Mouse (Mus musculus): ENCODE measurements around the gene Ppp1cb. TPM values are rescaled to one million over a fixed set of nuclear protein-coding genes. Genes with fewer than 3 reads are reported as not detected.

Ppp1cb gene
- polyA plus RNA-seq, 1 experiment = 285 TPM

DNA sequence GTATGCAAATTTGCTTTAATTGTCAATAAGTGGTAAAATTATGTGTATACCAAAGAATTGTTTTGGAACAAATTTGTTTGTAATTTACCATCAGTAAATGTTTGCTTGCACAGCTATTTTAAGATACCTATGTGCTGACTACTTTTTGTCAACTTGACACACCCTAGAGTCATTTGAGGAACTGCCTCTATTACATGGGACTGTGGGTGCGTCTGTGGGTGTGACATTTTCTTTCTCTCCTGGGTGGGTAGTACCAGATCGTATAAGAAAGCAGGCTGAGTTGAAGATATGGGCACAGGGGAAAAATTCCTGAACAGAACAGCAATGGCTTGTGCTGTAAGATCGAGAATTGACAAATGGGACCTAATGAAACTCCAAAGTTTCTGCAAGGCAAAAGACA is 23.0 kb upstream of the Ppp1cb start:
- H3K4me1 ChIP-seq (ENCODE audit: control insufficient read depth, insufficient read depth, low read length) = peaks cover 5% of the 10 kb centered on the region; the same call in 1 of the 2 replicates
- 51% methylated on average over 3 of the region's 3 CpGs for WGBS
- no peak overlapping the region for H3K4me3 ChIP-seq (replicated peaks; ENCODE audit: control insufficient read depth, low read depth, low read length)
- H3K27ac ChIP-seq (ENCODE audit: control insufficient read depth, insufficient read depth, low read depth, low read length, poor library complexity) = no peak overlapping the region
- TF ChIP-seq CTCF (IDR thresholded peaks at IDR 0.05; ENCODE audit: control insufficient read depth, insufficient read depth, low read length) (no peak), POLR2A (IDR thresholded peaks at IDR 0.05; ENCODE audit: borderline replicate concordance, control insufficient read depth, low read depth, low read length) (no peak)

GRCm38 (mm10) chr5:32437901-32438563 is 20.6 kb upstream of the Ppp1cb start:
- TF ChIP-seq POLR2A (IDR thresholded peaks at IDR 0.05; ENCODE audit: borderline replicate concordance, control insufficient read depth, low read depth, low read length) = no peak
- TF ChIP-seq CTCF (IDR thresholded peaks at IDR 0.05; ENCODE audit: control insufficient read depth, insufficient read depth, low read length) = no peak
- 12% methylated on average over 5 of the region's 5 CpGs for WGBS
- Histone ChIP-seq H3K4me1 (ENCODE audit: control insufficient read depth, insufficient read depth, low read length) (peaks cover 6% of the 10 kb centered on the region; the same call in 1 of the 2 replicates), H3K4me3 (replicated peaks; ENCODE audit: control insufficient read depth, low read depth, low read length) (no peak overlapping the region), H3K27ac (ENCODE audit: control insufficient read depth, insufficient read depth, low read depth, low read length, poor library complexity) (peak overlapping the region; percentile 58; the same call in 1 of the 2 replicates)

DNA sequence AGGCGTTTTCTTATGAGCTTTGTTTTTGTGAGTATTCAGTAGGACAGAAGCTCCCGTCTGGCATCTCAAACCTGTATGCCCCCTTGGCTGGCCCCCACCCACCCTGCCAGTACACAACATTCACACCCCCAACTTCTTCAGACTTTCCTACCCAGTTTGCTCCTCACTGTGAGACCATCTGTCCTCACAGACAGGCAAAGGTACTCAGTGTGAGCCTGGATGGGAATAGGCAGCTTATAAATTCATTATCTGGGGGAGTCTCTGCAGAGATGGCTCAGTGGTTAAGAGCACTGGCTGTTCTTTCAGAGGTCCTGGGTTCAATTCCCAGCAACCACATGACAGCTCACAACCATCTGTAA is 20.1 kb upstream of the Ppp1cb start:
- peaks cover 6% of the 10 kb centered on the region; the same call in 1 of the 2 replicates for H3K4me1 ChIP-seq (ENCODE audit: control insufficient read depth, insufficient read depth, low read length)
- 40% methylated on average over 2 of the region's 2 CpGs for WGBS

DNA sequence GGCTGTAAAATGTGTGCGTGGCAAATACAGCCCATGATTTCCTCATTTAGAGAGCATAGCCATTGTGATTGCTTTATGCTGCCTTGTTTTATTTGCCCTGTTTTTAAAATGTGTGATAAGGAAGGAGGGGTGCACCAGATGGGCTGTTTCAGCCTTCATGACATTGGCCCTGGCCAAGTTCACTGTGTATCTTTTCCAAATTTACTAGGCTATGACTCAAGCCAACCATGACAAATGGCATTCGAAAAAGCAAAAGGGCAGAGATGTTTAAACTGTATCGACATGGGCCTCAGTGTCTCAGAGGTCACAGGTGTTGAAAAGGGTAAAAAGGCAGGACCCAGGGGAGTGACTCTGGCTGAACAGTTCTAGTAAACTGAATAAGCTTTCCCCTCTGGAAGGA is 17.3 kb upstream of the Ppp1cb start:
- no peak overlapping the region for H3K4me3 ChIP-seq (replicated peaks; ENCODE audit: control insufficient read depth, low read depth, low read length)
- H3K4me1 ChIP-seq (ENCODE audit: control insufficient read depth, insufficient read depth, low read length) = peaks cover 6% of the 10 kb centered on the region; the same call in 1 of the 2 replicates
- WGBS = 74% methylated on average over 3 of the region's 3 CpGs
- H3K27ac ChIP-seq (ENCODE audit: control insufficient read depth, insufficient read depth, low read depth, low read length, poor library complexity) = no peak overlapping the region
- TF ChIP-seq CTCF (IDR thresholded peaks at IDR 0.05; ENCODE audit: control insufficient read depth, insufficient read depth, low read length) (no peak), POLR2A (IDR thresholded peaks at IDR 0.05; ENCODE audit: borderline replicate concordance, control insufficient read depth, low read depth, low read length) (no peak)

More for the DNA sequence above, 20.1 kb upstream of the Ppp1cb start:
- TF ChIP-seq CTCF (IDR thresholded peaks at IDR 0.05; ENCODE audit: control insufficient read depth, insufficient read depth, low read length) (no peak), POLR2A (IDR thresholded peaks at IDR 0.05; ENCODE audit: borderline replicate concordance, control insufficient read depth, low read depth, low read length) (no peak)
- H3K4me3 ChIP-seq (replicated peaks; ENCODE audit: control insufficient read depth, low read depth, low read length) = no peak overlapping the region
- peak overlapping the region; percentile 58; the same call in 1 of the 2 replicates for H3K27ac ChIP-seq (ENCODE audit: control insufficient read depth, insufficient read depth, low read depth, low read length, poor library complexity)

DNA sequence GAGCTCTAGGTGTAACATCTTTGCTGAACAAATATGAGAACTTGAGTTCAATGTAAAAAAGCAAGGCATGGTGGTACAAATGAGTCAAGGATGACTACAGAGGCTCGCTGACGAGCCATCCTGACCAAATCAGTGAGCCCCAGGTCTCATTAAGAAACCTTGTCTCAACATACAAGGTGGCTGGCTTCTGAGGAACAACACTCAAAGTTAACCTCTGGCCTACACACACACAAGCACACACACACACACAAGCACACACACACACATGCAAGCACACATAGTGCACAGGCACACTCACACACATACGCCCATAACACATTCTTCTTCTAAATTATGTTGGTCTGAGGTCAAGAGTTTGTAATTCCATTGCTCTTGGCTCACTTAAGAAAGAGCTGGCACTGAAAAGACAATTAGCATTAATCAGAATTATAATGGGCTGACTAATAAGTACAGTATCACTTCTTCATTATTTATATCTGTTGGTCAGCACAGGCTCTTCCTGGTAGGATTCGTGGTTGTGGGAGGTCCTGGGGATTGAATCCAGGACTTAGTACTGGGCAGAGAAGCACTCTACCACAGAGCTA is 16.6 kb upstream of the Ppp1cb start:
- Histone ChIP-seq H3K4me3 (replicated peaks; ENCODE audit: control insufficient read depth, low read depth, low read length) (no peak overlapping the region), H3K4me1 (ENCODE audit: control insufficient read depth, insufficient read depth, low read length) (peaks cover 6% of the 10 kb centered on the region; the same call in 1 of the 2 replicates), H3K27ac (ENCODE audit: control insufficient read depth, insufficient read depth, low read depth, low read length, poor library complexity) (no peak overlapping the region)
- WGBS = 76% methylated on average over 4 of the region's 4 CpGs
- TF ChIP-seq CTCF (IDR thresholded peaks at IDR 0.05; ENCODE audit: control insufficient read depth, insufficient read depth, low read length) (no peak), POLR2A (IDR thresholded peaks at IDR 0.05; ENCODE audit: borderline replicate concordance, control insufficient read depth, low read depth, low read length) (no peak)

GRCm38 (mm10) chr5:32443906-32444305 is 14.7 kb upstream of the Ppp1cb start:
- Histone ChIP-seq H3K4me1 (ENCODE audit: control insufficient read depth, insufficient read depth, low read length) (peaks cover 3% of the 10 kb centered on the region; the same call in 1 of the 2 replicates), H3K4me3 (replicated peaks; ENCODE audit: control insufficient read depth, low read depth, low read length) (no peak overlapping the region), H3K27ac (ENCODE audit: control insufficient read depth, insufficient read depth, low read depth, low read length, poor library complexity) (no peak overlapping the region; the same call in 1 of the 2 replicates)
- WGBS = 81% methylated on average over 3 of the region's 3 CpGs
- TF ChIP-seq POLR2A (IDR thresholded peaks at IDR 0.05; ENCODE audit: borderline replicate concordance, control insufficient read depth, low read depth, low read length) (no peak), CTCF (IDR thresholded peaks at IDR 0.05; ENCODE audit: control insufficient read depth, insufficient read depth, low read length) (no peak)

- 64% methylated on average over 11 of the region's 11 CpGs for WGBS
- Histone ChIP-seq H3K4me3 (replicated peaks; ENCODE audit: control insufficient read depth, low read depth, low read length) (no peak overlapping the region), H3K4me1 (ENCODE audit: control insufficient read depth, insufficient read depth, low read length) (peaks cover 3% of the 10 kb centered on the region; the same call in 1 of the 2 replicates), H3K27ac (ENCODE audit: control insufficient read depth, insufficient read depth, low read depth, low read length, poor library complexity) (no peak overlapping the region)
- TF ChIP-seq CTCF (IDR thresholded peaks at IDR 0.05; ENCODE audit: control insufficient read depth, insufficient read depth, low read length) (no peak), POLR2A (IDR thresholded peaks at IDR 0.05; ENCODE audit: borderline replicate concordance, control insufficient read depth, low read depth, low read length) (no peak)
Observed at GRCm38 (mm10) chr5:32445287-32445921, 13.2 kb upstream of the Ppp1cb start.

DNA sequence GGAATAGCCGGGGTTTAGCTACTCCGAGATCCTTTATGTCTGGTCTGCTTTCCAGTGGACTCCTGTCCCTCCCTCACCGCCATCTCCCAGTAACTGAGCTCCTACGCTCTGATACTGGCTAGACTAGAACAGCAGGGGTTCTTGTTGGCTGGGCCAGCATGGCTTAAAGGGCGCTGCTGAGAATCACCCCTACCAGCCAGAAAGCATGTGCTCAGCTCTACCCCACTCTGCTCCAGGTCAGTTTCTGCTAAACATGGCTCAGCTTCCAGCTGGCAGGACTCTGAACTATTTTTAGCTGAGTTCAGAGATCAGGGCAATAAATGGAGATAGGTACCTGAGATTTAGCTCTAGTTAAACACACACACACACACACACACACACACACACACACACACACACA is 12.2 kb upstream of the Ppp1cb start:
- Histone ChIP-seq H3K4me1 (ENCODE audit: control insufficient read depth, insufficient read depth, low read length) (peaks cover 2% of the 10 kb centered on the region; the same call in 1 of the 2 replicates), H3K27ac (ENCODE audit: control insufficient read depth, insufficient read depth, low read depth, low read length, poor library complexity) (no peak overlapping the region), H3K4me3 (replicated peaks; ENCODE audit: control insufficient read depth, low read depth, low read length) (no peak overlapping the region)
- 82% methylated on average over 5 of the region's 5 CpGs for WGBS
- no peak for TF ChIP-seq POLR2A (IDR thresholded peaks at IDR 0.05; ENCODE audit: borderline replicate concordance, control insufficient read depth, low read depth, low read length)
- no peak for TF ChIP-seq CTCF (IDR thresholded peaks at IDR 0.05; ENCODE audit: control insufficient read depth, insufficient read depth, low read length)

All from bone marrow, adult 2 months (tissue).